Mouse (Mus musculus): Measurements from ENCODE around the gene Ptprk. TPM values are rescaled to one million over a fixed set of nuclear protein-coding genes. Genes with fewer than 3 reads are reported as not detected.
A peak's percentile ranks its signal among the peaks of the same experiment; 100 is the strongest.

Gene Ptprk
- total RNA-seq, 2 experiments from 2014 or later: 72.8 to 87.9 TPM

DNA sequence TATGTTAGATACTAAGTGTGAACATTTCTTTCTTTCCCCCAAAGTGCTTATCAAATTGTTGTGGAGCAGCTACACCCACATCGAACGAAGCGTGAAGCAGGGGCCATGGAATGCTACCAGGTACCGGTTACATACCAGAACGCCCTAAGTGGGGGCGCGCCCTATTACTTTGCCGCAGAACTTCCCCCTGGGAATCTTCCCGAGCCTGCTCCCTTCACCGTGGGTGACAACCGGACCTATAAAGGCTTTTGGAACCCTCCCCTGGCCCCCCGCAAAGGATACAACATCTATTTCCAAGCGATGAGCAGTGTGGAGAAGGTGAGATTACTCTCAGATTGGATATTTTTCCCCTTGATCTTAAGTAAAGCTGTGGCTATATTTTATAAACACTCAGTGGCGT is 418.2 kb downstream of the Ptprk start:
- DNase-seq (ENCODE audit: low spot score in 2 of 2): no peak
- intact Hi-C loops (cut with DNase I): loop anchor here (2.0 kb wide), 1 partner anchor 352 kb away; no protein-coding TSS in a partner anchor

DNA sequence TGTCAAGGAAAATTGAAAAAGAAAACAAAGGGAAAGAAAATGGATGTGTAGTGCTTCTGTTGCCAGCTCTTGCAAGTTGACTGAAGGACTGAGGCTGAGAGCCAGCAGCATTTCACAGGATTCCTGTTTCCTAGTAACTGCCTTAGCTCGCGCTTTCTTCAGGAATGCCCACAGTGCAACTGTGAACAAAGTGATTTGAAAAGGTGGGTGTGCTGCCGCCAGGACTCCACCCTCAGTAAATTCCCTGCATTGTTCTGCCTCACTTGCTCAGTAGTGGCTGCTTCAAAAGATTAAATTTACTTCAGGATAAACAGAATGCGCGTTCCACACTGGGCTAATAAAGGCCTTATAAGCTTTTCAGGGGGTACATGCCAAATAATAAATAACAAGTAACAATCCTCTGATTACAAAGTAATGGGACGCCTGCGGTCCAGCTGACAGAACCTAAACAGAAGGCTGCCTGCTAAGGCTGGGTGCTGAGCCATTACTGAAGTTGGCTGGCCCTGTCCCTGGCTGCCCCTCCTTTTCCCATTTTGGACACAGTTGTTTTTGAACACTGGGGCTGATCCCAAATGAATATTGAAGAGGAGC is 418.7 kb downstream of the Ptprk start:
- intact Hi-C loops (cut with DNase I): loop anchor here (2.0 kb wide), 1 partner anchor 351 kb away; no protein-coding TSS in a partner anchor
- DNase-seq (ENCODE audit: low spot score in 2 of 2): peak; percentile 43 to 49

DNA sequence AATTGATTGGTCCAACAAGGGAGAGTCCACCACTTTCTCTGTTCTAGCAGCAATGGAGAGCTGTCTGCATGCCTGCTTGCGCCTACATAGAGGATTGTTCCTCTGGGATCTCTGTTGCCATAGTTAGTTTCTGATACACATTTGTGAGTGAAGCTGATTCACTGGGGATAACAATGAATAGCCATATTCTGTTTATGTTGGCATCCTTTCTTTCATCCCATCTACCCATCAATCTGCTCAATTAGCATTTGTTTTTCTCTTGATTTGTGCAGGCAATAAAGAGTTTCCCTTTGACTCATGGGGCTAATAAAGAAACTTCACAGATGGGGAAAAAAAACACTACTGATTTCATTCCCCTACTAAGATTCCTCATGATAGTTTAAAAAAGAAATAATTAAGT is 423.2 kb downstream of the Ptprk start:
- no peak for DNase-seq (ENCODE audit: low spot score in 2 of 2)
- intact Hi-C loops (cut with DNase I): no loop called here

DNA sequence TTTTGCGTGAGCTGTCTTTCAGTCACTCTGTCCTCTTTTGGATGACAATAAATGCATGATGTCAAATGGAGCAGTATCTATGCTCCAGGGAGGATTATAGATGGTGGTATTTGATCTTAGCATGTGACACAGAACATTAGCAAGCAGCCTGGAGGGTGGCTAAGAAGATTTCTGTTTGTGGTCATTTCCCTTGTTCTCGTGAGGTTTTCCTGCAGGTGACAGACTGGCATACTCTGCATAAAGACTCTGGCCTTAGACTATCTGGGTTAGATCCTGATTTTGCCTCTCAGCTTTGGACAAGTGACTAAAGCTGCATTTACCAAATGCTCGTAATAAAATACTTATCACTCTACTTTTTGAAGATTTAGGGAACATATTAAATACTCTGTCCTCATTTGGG is 423.9 kb downstream of the Ptprk start:
- intact Hi-C loops (cut with DNase I): no loop called here

DNA sequence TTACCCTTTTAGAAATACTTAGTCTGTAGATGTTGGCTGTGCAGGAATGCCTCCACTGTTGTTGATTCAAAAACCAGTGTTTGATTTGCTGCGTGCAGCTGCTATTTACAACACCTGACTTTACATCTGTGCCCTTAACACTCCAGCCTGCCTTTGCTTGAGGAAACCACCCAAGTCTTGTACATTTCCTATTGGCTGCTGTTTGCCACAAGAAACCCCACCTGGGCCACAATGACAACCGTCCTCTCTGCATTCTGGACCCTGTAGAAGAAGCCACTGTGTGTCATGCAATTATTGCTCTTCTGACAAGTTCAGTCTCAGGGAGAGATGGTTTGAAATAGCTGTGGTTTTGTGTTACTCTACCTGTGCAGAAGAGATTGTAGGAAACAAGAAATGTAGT is 439.0 kb downstream of the Ptprk start:
- intact Hi-C loops (cut with DNase I): no loop called here
- no peak for DNase-seq (ENCODE audit: low spot score in 2 of 2)

More for the DNA sequence above, 423.9 kb downstream of the Ptprk start:
- DNase-seq (ENCODE audit: low spot score in 2 of 2): no peak

DNA sequence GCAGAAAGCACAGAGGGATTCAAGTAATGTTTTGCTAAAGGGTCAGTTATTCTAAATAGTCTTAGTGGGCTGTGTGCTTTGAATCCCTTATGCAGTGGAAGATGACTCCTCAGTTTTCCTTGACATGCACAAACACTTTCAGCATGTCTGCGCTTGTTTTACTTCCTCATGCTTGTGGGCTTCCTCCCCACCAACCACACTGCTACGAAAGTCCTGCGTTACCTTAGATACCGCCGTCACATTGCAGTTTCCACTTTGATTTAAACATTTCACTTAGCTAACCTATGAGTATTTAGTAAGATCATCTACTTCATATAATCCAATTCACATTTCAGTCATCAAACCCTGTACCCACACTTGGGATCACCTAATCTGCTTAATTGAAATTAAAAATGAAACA is 441.5 kb downstream of the Ptprk start:
- no peak for DNase-seq (ENCODE audit: low spot score in 2 of 2)
- intact Hi-C loops (cut with DNase I): no loop called here

DNA sequence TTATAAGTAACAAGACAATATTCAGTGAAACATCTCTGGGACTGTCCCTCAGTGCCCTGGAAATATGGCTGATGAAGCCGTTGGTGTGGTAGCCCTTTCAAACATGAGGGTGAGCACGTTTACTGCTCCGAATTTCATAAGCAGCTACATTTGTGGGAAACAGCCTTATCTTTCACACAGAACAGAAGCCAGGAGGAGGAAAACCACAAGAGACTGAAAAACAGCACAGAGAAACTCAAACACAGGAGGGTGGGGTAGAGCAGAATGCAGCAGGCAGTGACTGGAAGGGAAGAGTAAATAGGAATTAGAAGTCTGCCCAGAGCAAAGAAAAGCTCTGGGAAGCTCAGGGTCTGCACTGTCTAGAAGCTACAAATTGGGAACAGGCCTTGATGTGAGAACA is 443.7 kb downstream of the Ptprk start:
- DNase-seq (ENCODE audit: low spot score in 2 of 2): no peak
- intact Hi-C loops (cut with DNase I): no loop called here

DNA sequence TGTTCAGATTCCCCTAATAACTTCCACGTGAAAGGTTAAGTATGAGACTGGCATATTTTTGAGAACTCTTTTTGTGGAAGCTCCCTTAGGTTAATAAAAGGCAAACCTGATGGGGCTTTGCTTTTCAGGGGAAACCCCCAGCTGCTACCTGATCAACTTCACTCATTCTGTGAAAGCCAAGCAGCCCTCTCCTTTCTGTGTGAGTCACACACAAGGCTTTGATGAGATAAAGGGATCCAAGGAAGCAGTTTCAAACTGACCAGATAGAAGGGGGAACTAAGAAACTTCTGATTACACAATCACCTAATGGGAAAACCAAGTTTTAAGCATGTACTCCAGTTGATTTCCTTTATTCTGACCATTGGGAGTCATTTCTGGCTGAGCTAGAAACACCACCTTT is 445.2 kb downstream of the Ptprk start:
- no peak for DNase-seq (ENCODE audit: low spot score in 2 of 2)
- intact Hi-C loops (cut with DNase I): no loop called here

DNA sequence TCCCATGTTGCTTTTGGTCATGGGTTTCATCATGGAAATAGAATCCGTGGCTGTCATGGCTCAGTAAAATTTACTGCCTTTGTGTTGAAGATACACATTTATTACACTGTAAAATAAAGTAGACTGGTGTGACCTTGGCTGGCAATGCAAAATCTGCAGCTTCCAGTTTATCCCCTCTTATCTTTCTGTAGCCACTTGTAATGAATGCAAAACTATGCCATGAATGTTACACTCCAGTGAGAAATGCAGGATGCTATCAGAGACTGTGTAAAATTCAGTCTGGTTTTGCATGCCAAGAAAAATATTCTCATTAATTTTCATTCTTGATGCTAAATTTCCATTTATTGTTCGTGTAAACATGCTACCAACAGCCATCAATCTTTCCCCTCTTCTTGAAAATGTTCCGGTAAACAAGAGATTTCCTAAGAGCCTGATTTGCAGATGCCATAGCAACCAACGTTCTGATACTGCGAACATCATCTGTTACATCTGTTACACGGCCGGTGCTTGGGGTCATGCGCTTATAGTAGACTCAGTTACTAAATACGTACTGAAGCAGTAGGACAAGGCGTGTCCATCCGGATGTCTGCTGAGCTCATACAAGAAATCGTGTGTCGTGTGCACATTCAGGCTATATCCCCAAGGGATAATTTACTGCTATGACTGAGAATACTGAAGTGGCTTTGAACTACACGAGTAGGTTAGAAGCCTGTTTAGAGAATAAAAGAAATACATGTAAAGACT is 449.5 kb downstream of the Ptprk start:
- no peak for DNase-seq (ENCODE audit: low spot score in 2 of 2)
- intact Hi-C loops (cut with DNase I): no loop called here

DNA sequence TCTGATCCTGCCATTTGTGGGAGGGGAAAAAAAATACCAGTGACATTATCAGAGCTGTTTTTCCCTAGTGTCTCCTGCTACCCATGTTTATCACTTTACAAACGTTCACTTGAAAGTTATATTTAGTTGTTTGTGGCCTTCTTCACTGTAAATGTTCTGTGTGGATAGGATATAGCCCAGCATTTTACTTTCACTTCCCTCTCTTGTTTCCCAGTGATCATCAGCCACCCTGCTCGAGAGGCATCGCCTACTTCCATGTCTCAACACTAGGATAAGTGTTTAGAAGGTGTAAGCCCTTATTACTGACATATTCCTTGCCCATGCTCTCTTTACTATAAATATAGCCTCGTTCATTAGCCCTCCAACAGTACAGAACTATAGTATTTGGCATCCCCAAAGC is 466.0 kb downstream of the Ptprk start:
- intact Hi-C loops (cut with DNase I): no loop called here
- no peak for DNase-seq (ENCODE audit: low spot score in 2 of 2)

DNA sequence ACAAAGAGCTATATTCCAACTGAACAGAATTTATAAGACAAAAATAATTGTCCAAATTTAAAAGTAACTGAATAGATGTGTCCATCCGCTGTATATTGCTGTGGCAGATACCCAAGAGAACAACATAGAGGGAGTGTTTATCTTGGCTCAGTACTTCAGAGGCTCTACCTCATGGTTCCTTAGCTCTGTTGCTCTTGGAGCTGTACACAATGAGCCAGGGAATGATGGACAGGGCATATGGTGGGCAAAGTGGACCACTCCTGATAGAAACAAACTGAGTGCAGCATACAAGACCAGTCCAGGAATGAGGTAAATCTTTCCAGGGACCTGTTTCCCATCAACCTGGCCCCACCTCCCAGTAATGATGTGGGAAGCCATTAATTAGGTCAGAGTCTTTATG is 468.1 kb downstream of the Ptprk start:
- intact Hi-C loops (cut with DNase I): no loop called here
- DNase-seq (ENCODE audit: low spot score in 2 of 2): no peak

DNA sequence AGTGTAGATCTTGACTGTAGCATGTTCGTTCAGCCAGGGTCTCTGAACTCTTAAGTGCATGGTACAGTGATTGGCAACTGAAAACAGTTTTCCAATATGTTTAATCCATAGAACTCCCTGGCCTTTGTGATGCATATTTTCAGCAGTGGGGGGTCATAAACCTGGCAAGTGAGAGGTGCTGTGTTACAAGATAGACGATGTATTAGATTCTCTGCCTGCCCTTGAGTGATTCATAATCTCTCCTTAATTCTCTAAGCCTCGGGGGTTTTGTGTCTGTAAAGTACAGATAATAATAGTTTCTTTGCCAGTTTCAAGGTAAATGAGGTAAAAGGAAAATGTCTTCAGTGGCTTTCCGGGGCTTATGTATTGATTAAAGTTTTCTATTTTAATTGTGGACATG is 475.9 kb downstream of the Ptprk start:
- DNase-seq (ENCODE audit: low spot score in 2 of 2): no peak
- intact Hi-C loops (cut with DNase I): no loop called here

DNA sequence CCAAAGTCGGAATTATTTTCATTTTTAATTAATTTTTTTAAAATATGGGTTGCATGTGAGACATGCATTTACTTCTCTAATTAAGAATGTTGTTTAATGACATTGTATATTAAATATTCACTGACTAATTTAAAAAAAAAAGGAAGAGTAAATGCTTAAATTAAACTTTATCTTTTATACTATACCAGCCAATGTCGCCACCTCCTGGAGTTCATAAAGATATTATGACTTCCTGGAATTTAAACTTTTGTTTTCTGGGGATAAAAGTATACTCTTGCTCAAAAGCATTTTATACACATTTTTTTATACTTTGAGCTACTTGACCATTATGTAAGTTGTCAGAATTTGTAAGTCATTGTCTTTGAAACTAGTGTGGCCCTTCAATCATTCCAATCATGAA is 477.4 kb downstream of the Ptprk start:
- DNase-seq (ENCODE audit: low spot score in 2 of 2): no peak
- intact Hi-C loops (cut with DNase I): no loop called here

DNA sequence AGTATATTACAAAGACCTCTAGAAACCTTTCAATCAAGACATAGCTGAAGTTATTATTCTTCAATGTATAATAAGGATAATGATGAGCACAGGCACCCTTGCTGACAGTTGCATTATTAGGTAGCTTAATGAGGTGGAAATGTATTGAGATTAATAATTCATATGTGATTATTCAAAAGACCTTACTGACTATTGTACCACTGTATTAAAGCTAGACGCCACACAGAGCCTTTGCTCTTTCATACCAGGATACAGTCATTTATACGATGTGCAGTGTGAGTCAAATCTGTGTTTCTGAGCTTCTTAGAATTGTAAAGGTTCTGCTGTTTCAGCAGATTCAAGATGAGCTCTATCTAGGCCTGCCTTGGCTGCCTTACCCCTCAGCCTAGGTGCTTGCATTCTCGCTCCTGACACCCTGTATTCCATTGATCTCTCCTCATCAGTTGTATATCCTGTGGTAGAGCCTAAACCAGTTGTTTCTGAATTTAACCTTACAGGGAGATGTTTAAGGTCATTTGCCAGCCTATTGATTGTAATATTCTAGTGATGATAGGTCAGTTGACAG is 489.6 kb downstream of the Ptprk start:
- no peak for DNase-seq (ENCODE audit: low spot score in 2 of 2)
- intact Hi-C loops (cut with DNase I): no loop called here

DNA sequence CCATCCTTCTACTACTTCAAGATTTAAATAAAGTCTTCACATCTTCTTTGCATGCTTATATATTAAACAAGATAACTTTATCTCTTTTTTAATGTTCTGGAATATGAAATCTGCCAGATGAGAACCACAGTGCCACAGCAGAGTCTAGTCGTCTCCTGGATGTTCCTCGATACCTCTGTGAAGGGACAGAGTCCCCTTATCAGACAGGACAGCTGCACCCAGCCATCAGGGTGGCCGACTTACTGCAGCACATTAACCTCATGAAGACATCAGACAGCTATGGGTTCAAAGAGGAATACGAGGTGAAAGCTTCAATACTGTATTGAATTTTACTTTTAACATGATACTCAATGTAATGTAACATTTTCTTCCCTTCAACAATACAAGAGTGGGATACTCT is 491.8 kb downstream of the Ptprk start:
- no peak for DNase-seq (ENCODE audit: low spot score in 2 of 2)
- intact Hi-C loops (cut with DNase I): no loop called here

DNA sequence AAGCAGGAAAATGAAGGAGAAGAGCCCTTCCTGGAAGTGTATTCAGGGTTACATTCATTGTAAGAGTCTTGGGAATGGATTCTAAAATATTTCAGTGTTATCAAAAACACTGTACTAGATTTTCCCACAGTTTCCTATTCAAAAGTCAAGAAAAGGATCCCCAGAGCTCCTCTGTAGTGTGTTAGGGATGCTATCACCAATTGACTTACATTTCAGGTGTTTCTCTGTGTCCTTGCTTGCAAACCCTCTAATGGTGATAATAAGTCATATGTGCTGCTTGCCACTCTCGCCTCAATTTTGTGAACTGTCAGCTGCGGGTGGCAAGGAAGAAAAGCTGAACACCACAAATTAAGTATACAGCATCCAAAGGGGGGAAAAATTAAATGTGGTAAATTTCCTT is 492.2 kb downstream of the Ptprk start:
- intact Hi-C loops (cut with DNase I): no loop called here

DNA sequence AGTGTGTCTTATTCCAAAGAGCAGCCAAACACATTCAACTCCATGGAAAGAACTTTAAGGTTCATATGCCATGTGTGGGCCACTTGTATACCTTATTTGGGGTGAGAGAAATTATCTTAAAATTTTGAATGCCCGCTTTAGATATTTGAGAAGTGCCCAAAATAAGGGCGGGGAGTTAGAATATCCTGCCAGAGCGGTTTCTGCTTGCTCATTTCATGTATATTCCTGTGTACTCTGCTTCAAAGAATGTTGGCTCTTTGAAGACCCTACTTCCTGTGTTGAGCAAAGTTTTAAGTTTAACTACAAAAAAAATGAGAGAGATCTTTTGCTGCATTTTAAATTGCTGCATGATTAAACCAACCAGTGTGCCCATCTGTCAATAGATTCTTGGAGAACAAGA is 492.8 kb downstream of the Ptprk start:
- DNase-seq (ENCODE audit: low spot score in 2 of 2): no peak
- intact Hi-C loops (cut with DNase I): no loop called here

More for the DNA sequence above, 492.2 kb downstream of the Ptprk start:
- no peak for DNase-seq (ENCODE audit: low spot score in 2 of 2)

DNA sequence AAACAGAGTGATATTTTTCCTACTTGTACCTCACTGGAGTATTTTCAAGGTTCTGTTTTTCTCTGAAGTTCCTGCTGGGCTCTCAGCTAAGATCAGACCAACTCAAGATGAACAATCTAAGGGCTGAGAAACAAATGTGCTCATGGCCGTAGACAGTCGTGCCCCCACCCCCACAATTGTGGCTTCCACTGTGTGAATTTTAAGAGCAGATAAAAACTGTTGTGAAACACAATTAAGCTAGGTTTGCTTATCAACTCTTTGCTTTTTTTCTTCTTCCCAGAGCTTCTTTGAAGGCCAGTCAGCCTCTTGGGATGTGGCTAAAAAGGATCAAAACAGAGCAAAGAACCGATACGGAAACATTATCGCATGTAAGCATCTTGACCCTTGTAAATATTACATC is 493.4 kb downstream of the Ptprk start:
- intact Hi-C loops (cut with DNase I): no loop called here
- no peak for DNase-seq (ENCODE audit: low spot score in 2 of 2)

DNA sequence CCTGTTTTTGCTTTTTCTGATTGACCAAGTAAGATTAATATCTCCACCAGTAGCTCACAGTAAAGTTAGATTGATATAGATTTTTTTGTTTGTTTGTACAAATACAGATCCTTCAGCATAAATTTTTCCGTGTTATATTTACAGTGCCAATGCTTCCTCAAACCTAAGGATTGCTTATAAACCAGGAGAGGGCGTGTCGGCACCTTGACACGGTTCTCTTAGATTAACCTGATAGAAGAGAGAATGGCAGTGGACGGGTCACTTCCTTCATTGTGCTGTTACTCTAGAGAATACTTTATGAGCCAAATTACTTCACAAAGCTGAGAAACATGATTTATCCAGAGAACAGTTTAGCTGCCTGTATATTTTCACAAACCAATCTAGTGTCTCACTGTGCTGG is 505.0 kb downstream of the Ptprk start:
- no peak for DNase-seq (ENCODE audit: low spot score in 2 of 2)
- intact Hi-C loops (cut with DNase I): no loop called here

DNA sequence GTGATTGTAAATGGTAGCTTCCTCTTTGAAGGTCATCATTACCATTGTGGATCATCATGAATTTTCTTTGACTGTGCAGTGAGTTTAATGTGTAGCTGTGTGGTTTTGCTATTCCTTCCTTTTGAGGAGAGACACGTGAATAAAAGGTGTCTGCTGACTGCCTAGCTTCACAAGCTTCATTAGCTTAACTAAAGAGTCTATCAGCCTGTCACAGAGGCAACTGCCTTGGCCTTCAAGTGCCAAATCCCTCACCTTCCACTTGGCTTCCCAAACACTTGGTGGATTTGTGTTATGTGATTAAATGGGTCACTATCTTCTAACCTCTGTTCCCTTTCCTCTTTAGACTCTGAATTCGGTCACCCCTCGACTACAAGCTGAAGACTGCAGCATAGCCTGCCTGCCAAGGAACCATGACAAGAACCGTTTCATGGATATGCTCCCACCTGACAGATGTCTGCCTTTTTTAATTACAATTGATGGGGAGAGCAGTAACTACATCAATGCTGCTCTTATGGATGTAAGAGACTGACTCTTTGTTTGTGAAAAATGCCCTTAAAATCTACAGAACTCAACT is 512.0 kb downstream of the Ptprk start:
- intact Hi-C loops (cut with DNase I): no loop called here
- no peak for DNase-seq (ENCODE audit: low spot score in 2 of 2)

DNA sequence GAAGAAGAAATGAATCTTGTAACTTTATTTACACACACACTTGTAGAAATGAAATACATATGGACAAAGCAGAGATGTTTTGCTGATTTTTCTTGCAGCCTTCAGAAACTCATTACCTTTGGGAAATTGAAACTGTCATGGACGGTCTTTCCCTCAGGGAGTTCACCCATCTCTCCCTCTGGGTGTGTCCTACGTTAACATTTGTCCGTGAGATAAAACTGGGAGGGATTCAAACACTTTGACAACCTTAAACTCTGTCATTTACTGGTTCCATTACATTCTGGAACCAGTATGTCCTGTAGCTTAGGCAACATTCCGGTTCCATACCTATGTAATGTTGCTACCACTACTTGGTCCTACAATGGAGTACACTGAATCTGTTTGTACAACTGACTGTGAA is 513.8 kb downstream of the Ptprk start:
- DNase-seq (ENCODE audit: low spot score in 2 of 2): no peak
- intact Hi-C loops (cut with DNase I): no loop called here
